Mouse (Mus musculus) cerebellum, adult (tissue): ENCODE measurements at regions not wholly inside any gene's neighbourhood (a gene's known extent, or its start where the extent isn't known, plus 50 kb on each side); places are given as distances from the start of the nearest gene placed in this dataset.
A peak's percentile ranks its signal among the peaks of the same experiment; 100 is the strongest.

Source experiments
- ATAC-seq: cut with Nextera tagmentation; 2 replicates; pipeline ENCODE4 v1.9.2; 2017; ENCODE audit warnings: mild to moderate bottlenecking, moderate library complexity, mixed read lengths; ENCODE audit not compliant: insufficient number of reproducible peaks, low FRiP score, low TSS enrichment

- ATAC-seq, result no peak
Observed at GRCm38 (mm10) chr2:56460625-56461590, 662.9 kb downstream of the Nr4a2 start.

GRCm38 (mm10) chr2:56459430-56459829 lies 664.4 kb downstream of the Nr4a2 start:
- ATAC-seq, result no peak

- ATAC-seq, result no peak
Observed at GRCm38 (mm10) chr2:56457594-56457993, 666.2 kb downstream of the Nr4a2 start.

- no peak for ATAC-seq
Observed at GRCm38 (mm10) chr2:56455856-56456395, 667.9 kb downstream of the Nr4a2 start.

GRCm38 (mm10) chr2:56454611-56455066 lies 669.2 kb downstream of the Nr4a2 start:
- peak; percentile 58; the same call in 1 of the 2 replicates for ATAC-seq

- no peak for ATAC-seq
Observed at GRCm38 (mm10) chr2:56440916-56441315, 682.9 kb downstream of the Nr4a2 start.
